Mouse (Mus musculus) hindbrain, embryonic 16.5 days (tissue): ENCODE data around the gene Lamc3. TPM values are rescaled to one million over a fixed set of nuclear protein-coding genes. Genes with fewer than 3 reads are reported as not detected.

ENCODE experiments used
- ATAC-seq: fragments of 200-750 bp; cut with Nextera tagmentation; 2 replicates; pipeline ENCODE4 v1.8.0; 2017; ENCODE audit warnings: moderate TSS enrichment, moderate library complexity
- H3K27ac ChIP-seq: fragments of 300-500 bp; sonication (generic); 2 replicates; pipeline ENCODE4 v1.5.1; 2014; ENCODE audit warnings: low read depth, mild to moderate bottlenecking, control low read depth, low read length, moderate library complexity
- H3K27me3 ChIP-seq: fragments of 300-500 bp; sonication (generic); replicated peaks from 2 replicates; pipeline ENCODE4 v1.6.1; 2014; ENCODE audit warnings: low read length; ENCODE audit not compliant: control insufficient read depth, insufficient read depth
- H3K36me3 ChIP-seq: fragments of 300-500 bp; sonication (generic); 2 replicates; pipeline ENCODE4 v1.6.1; 2014; ENCODE audit warnings: mild to moderate bottlenecking, low read length, moderate library complexity, mixed read lengths; ENCODE audit not compliant: control insufficient read depth, insufficient read depth
- H3K4me1 ChIP-seq: fragments of 300-500 bp; sonication (generic); 2 replicates; pipeline ENCODE4 v1.6.1; 2014; ENCODE audit warnings: low read depth, low read length; ENCODE audit not compliant: control insufficient read depth, insufficient read depth
- H3K4me2 ChIP-seq: fragments of 300-500 bp; sonication (generic); 2 replicates; pipeline ENCODE4 v1.6.1; 2014; ENCODE audit warnings: mild to moderate bottlenecking, low read length, control low read depth, moderate library complexity
- H3K4me3 ChIP-seq: fragments of 300-500 bp; sonication (generic); 2 replicates; pipeline ENCODE4 v1.5.1; 2014; ENCODE audit warnings: mild to moderate bottlenecking, low read length, control low read depth, moderate library complexity
- H3K9ac ChIP-seq: fragments of 300-500 bp; sonication (generic); 2 replicates; pipeline ENCODE4 v1.6.1; 2014; ENCODE audit warnings: low read depth, mild to moderate bottlenecking, control low read depth, low read length, moderate library complexity
- H3K9me3 ChIP-seq: fragments of 300-500 bp; sonication (generic); 2 replicates; pipeline ENCODE4 v1.6.1; 2014; ENCODE audit warnings: mild to moderate bottlenecking, low read length, moderate library complexity; ENCODE audit not compliant: control insufficient read depth
- WGBS: fragments of 180-500 bp; shearing (Covaris S2); extraction: QIAGEN DNeasy Blood & Tissue Kit; methylation state at CpG from one replicate; pipeline ENCODE4 v1.1.7; 2014; 5-methylcytosine and 5-hydroxymethylcytosine counted together
- polyA plus RNA-seq: library from polyadenylated mRNA; unstranded; fragments of >200 nt; fragmentation: Nextera tagmentation; extraction: Ambion mirVana; gene quantifications from 2 replicates; pipeline ENCODE4 v1.2.1, GENCODE M21; 2015

The Lamc3 gene
- polyA plus RNA-seq, 1 experiment from 2014 or later: 3.2 TPM

DNA sequence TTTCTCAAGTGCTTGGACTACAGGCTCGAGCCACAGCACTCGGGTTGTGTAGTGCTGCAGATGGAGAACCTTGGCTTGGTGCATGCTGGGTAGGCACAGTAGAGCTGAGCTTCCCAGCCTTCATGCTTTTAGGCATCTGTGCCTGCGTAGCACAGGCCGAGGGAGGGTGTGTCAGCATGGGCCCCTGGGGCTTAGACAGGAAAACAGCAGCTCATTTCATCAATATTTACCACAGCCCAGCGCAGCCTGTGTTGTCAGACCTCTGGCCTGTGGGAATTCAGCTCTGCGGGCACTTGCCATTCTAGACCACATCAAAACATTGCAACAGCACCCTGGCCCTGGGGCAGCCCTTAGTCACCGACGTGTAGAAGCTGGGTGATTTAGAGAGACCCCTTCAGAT lies 31.1 kb upstream of the Lamc3 start:
- H3K4me1 ChIP-seq: peaks cover 17% of the 10 kb centered on the region; the same call in 1 of the 2 replicates
- H3K27me3 ChIP-seq: no peaks in the 10 kb centered on the region
- H3K4me2 ChIP-seq: no peak overlapping the region
- no peak overlapping the region for H3K9ac ChIP-seq
- no peak overlapping the region for H3K27ac ChIP-seq
- no peaks in the 10 kb centered on the region for H3K9me3 ChIP-seq
- ATAC-seq: no peak
- H3K4me3 ChIP-seq: no peak overlapping the region
- WGBS: 64% methylated on average over 8 of the region's 8 CpGs
- H3K36me3 ChIP-seq: no peaks in the 10 kb centered on the region

DNA sequence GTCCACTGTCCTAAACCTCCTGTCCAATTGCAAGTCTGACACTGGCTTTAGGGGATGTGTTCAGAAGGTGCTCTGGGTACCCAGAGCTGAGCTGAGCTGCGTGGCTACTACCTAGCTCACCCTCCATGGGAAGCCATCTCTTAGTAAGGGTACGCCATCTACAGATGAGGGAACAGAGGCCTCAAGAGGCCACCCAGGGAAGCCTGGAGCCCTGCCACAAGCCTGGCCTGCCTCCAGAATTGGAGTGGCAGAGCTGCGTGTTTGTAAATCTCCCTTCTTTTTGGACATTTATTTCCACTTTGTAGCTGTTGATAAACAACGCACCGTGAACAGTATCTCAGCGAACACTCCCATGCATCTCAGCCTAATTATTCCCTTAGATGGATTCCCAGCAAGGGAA lies 29.9 kb upstream of the Lamc3 start:
- Histone ChIP-seq H3K27me3 (no peaks in the 10 kb centered on the region), H3K4me3 (no peak overlapping the region), H3K36me3 (no peaks in the 10 kb centered on the region), H3K4me1 (peaks cover 17% of the 10 kb centered on the region; the same call in 1 of the 2 replicates), H3K27ac (no peak overlapping the region), H3K4me2 (no peak overlapping the region), H3K9me3 (no peaks in the 10 kb centered on the region), H3K9ac (no peak overlapping the region)
- no peak for ATAC-seq
- 45% methylated on average over 6 of the region's 6 CpGs for WGBS

DNA sequence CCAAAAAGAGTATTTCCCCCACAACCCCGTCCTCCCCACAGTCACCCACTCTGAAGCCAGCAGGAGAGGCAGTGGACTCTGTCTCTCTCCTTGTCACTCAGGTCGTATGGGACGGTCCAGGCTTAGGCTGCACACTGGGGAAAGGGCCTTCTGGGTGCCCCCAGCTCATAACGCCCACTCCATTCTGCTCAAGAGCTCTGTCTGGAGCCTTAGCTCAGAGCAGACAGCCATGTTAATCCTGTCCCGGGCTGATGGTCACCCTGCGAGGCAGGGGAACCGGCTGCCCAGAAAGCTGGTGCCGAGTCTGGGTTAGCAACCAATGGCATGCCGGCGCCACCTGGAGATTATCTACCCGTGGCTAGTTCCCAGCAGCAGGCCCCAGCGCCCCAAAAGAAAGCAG lies 28.6 kb upstream of the Lamc3 start:
- Histone ChIP-seq H3K27me3 (no peaks in the 10 kb centered on the region), H3K4me1 (peaks cover 17% of the 10 kb centered on the region; the same call in 1 of the 2 replicates), H3K9ac (no peak overlapping the region), H3K27ac (no peak overlapping the region), H3K4me2 (no peak overlapping the region), H3K4me3 (no peak overlapping the region), H3K9me3 (no peaks in the 10 kb centered on the region), H3K36me3 (no peaks in the 10 kb centered on the region)
- WGBS: 20% methylated on average over 12 of the region's 12 CpGs
- no peak for ATAC-seq

DNA sequence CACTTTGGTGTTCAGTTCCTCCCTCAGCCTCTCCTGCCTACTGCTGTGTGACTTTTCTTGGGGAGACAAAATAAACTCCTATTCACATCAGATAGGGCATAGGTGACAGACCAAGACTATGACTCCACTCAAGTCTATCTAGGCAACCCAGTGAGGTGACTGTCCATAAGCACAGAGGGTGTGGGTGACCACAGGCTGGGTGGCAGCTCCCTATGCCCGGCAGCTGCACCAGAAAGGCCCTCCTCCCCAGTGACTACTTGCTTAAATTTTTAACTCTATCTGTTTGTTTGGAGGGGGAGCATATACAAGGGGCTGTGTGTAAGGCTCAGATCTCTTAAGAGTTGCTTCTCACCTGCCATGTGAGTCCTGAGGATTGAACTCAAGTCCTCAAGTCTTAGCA lies 24.2 kb upstream of the Lamc3 start:
- H3K27me3 ChIP-seq: no peaks in the 10 kb centered on the region
- H3K36me3 ChIP-seq: no peaks in the 10 kb centered on the region
- H3K4me2 ChIP-seq: no peak overlapping the region
- no peak overlapping the region for H3K9ac ChIP-seq
- peaks cover 14% of the 10 kb centered on the region; the same call in 1 of the 2 replicates for H3K4me1 ChIP-seq
- H3K4me3 ChIP-seq: no peak overlapping the region
- WGBS: 80% methylated on average over 1 of the region's 1 CpGs
- no peak overlapping the region for H3K27ac ChIP-seq
- ATAC-seq: no peak
- no peaks in the 10 kb centered on the region for H3K9me3 ChIP-seq

DNA sequence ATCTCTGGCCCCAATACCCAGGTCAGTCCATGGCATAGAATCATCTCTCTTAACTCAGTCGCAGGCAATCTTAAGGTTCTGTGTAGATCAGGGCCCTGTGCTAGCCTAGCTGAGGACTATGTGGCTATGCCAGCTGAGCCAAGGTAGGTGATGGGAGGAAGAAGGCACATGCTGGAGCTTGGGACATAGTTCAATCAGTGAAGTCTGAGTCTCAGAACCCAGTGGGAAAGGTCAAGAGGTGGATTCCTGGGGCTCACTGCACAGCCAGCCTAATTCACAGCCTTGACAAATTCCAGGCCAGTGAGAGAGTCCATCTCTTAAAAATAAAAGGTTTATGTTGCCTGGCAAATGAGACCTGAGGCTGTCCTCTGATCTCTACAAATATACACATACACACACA lies 23.3 kb upstream of the Lamc3 start:
- Histone ChIP-seq H3K36me3 (no peaks in the 10 kb centered on the region), H3K9me3 (no peaks in the 10 kb centered on the region), H3K9ac (no peak overlapping the region), H3K27ac (no peak overlapping the region), H3K4me1 (peaks cover 9% of the 10 kb centered on the region; the same call in 1 of the 2 replicates), H3K4me3 (no peak overlapping the region), H3K4me2 (no peak overlapping the region), H3K27me3 (no peaks in the 10 kb centered on the region)
- ATAC-seq: no peak
- 76% methylated on average over 1 of the region's 1 CpGs for WGBS

DNA sequence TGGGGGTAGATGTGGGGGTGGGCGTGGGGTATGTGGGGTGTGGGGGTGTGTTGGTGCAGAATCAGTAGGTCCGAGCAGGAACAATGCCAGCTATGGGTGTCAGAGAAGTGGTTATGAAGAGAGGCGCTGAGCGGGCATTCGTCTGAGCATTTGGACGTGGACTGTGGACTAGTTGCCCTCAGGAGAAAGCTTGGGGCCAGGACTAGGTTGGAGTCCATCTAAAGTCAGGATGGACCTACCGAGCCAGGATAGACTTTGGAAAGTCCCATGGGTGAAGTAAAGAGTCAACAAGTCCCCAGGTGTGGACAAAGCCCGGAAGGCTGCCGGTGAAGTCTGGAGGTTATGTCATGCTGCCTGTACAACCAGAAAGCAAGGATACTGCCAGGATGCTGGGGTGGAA lies 22.2 kb upstream of the Lamc3 start:
- Histone ChIP-seq H3K9me3 (no peaks in the 10 kb centered on the region), H3K4me2 (no peak overlapping the region), H3K4me1 (no peaks in the 10 kb centered on the region), H3K36me3 (no peaks in the 10 kb centered on the region), H3K27ac (no peak overlapping the region), H3K27me3 (no peaks in the 10 kb centered on the region), H3K9ac (no peak overlapping the region), H3K4me3 (no peak overlapping the region)
- no peak for ATAC-seq
- 92% methylated on average over 9 of the region's 9 CpGs for WGBS

DNA sequence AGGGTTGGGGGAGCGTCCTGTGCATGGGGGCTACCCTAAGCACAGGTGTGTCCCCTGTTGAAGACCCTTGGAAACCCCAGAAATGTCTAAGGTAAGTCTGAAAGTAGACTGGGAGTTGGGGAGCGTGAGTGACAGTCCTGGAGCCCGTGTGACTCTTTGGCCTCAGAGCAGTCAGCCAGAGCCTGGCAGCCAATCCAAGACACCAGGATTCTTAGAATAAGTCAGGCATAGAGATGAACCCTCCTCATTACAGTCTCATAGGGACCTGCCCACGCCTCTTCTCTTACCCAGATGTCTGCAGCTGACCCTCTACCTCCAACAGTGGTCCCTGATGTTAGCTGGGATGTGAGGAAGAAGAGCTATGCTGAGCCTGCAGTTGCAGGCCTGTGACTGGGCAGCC lies 21.8 kb upstream of the Lamc3 start:
- no peak overlapping the region for H3K4me2 ChIP-seq
- no peaks in the 10 kb centered on the region for H3K4me1 ChIP-seq
- no peak for ATAC-seq
- no peaks in the 10 kb centered on the region for H3K9me3 ChIP-seq
- H3K4me3 ChIP-seq: no peak overlapping the region
- WGBS: 66% methylated on average over 4 of the region's 4 CpGs
- no peaks in the 10 kb centered on the region for H3K27me3 ChIP-seq
- H3K27ac ChIP-seq: no peak overlapping the region
- H3K9ac ChIP-seq: no peak overlapping the region
- H3K36me3 ChIP-seq: no peaks in the 10 kb centered on the region

DNA sequence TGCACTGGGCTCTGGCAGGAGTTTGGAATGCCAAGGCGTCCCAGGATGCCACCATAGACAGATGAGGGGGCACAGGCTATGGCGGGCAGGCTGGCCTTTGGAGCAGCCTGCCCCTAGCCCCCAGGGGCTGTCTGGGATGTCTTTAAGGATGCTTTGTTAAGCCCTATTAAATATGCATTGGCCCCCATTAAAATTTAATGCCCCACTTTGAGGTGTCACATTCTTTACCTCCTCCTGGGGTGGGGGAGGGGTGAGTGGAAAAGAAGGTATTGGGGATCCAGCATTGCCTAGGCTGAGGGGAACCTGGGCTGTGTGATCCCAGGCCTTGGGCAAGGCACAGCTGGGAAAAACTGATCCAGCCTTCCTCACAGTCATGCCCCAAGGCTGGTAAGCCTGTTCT lies 21.3 kb upstream of the Lamc3 start:
- WGBS: 32% methylated on average over 2 of the region's 2 CpGs
- no peak; the same call in 1 of the 2 replicates for ATAC-seq
- no peaks in the 10 kb centered on the region for H3K4me1 ChIP-seq

DNA sequence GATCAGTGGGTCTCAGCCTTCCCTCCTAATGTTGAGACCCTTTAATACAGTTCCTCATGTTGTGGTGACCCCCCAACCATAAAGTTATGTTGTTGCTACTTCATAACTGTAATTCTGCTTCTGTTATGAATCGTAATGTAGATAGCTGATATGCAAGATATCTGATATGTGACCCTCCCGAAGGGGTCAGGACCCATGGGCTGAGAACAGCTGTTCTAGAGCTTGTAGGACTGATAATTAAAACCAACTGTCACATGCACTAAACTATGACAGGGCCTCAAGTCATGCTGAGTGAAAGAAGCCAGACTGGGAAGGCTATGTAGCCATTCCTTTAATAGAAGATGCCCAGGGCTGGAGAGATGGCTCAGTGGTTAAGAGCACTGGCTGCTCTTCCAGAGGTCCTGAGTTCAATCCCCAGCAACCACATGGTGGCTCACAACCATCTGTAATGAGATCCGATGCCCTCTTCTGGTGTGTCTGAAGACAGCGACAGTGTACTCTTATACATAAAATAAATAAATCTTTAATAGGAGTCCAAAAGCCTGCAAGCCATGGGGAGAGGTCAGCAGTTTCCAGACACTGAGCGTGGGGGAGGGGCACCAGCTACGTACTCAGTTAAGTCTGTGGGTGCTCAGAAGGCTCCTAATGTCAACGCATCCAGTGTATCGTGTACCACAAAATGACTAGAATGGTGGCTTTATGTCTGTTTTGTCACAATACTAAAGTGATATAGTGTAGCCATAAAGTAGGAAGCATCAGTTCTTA lies 19.1 kb upstream of the Lamc3 start:
- no peak overlapping the region for H3K9ac ChIP-seq
- no peak overlapping the region for H3K27ac ChIP-seq
- H3K4me2 ChIP-seq: no peak overlapping the region
- H3K4me1 ChIP-seq: no peaks in the 10 kb centered on the region
- H3K4me3 ChIP-seq: no peak overlapping the region
- WGBS: 88% methylated on average over 8 of the region's 8 CpGs
- H3K36me3 ChIP-seq: no peaks in the 10 kb centered on the region
- H3K9me3 ChIP-seq: no peaks in the 10 kb centered on the region
- H3K27me3 ChIP-seq: no peaks in the 10 kb centered on the region
- ATAC-seq: no peak

More for the DNA sequence above, 21.3 kb upstream of the Lamc3 start:
- no peak overlapping the region for H3K4me2 ChIP-seq
- H3K9me3 ChIP-seq: no peaks in the 10 kb centered on the region
- H3K4me3 ChIP-seq: no peak overlapping the region
- H3K27ac ChIP-seq: no peak overlapping the region
- no peaks in the 10 kb centered on the region for H3K36me3 ChIP-seq
- H3K9ac ChIP-seq: no peak overlapping the region
- H3K27me3 ChIP-seq: no peaks in the 10 kb centered on the region
